Mouse (Mus musculus) bone marrow, adult 2 months (tissue): ENCODE results near the gene Mgat4b.

ENCODE experiments used
- CTCF ChIP-seq: fragments of 200-500 bp; IDR thresholded peaks from 2 replicates; pipeline ENCODE4 v1.5.1; 2011; ENCODE audit warnings: low read length, control low read depth; ENCODE audit not compliant: control insufficient read depth, insufficient read depth
- POLR2A ChIP-seq: fragments of 200-500 bp; IDR thresholded peaks from 2 replicates; pipeline ENCODE4 v1.6.1; 2011; ENCODE audit warnings: low read depth, mild to moderate bottlenecking, control low read depth, low read length, borderline replicate concordance; ENCODE audit not compliant: control insufficient read depth

- TF ChIP-seq POLR2A (no peak), CTCF (no peak)
These were observed 65.0 kb downstream of the Mgat4b start for GRCm38 (mm10) chr11:50275568-50276151.
